Mouse (Mus musculus) liver, embryonic 14.5 days (tissue): ENCODE measurements at regions not wholly inside any gene's neighbourhood (a gene's known extent, or its start where the extent isn't known, plus 50 kb on each side); places are given as distances from the start of the nearest gene placed in this dataset.

Experiments used
- CTCF ChIP-seq: IDR thresholded peaks from 2 replicates; pipeline ENCODE4 v1.5.1; 2016; ENCODE audit warnings: antibody characterized with exemption, low read depth, control low read depth
- EP300 ChIP-seq: IDR thresholded peaks from 2 replicates; pipeline ENCODE4 v1.6.1; 2016; ENCODE audit warnings: antibody characterized with exemption, low read depth

GRCm38 (mm10) chr12:11037951-11038350, 112.9 kb downstream of the Kcns3 start:
- TF ChIP-seq CTCF (no peak), EP300 (no peak)
